Mouse (Mus musculus) kidney, adult 2 months (tissue): ENCODE measurements around the gene Fnip2.

Experiments used
- CTCF ChIP-seq: fragments of 200-500 bp; conservative IDR thresholded peaks from 2 replicates; pipeline ENCODE4 v1.5.1; 2011; ENCODE audit warnings: low read depth, mild to moderate bottlenecking, control low read depth, low read length, moderate library complexity, mixed read lengths; ENCODE audit not compliant: insufficient read depth, insufficient read length
- POLR2A ChIP-seq: fragments of 200-500 bp; IDR thresholded peaks from one replicate; pipeline ENCODE4 v1.6.1; 2011; ENCODE audit warnings: low read depth, low read length, control low read depth

GRCm38 (mm10) chr3:79416944-79417680, 150.5 kb downstream of the Fnip2 start:
- TF ChIP-seq POLR2A: no peak
- TF ChIP-seq CTCF: no peak
